Mouse (Mus musculus) liver, embryonic 13.5 days (tissue): Measurements from ENCODE around the gene Rrp36. TPM values are rescaled to one million over a fixed set of nuclear protein-coding genes. Genes with fewer than 3 reads are reported as not detected.

Experiments
- ATAC-seq: fragments of 200-750 bp; cut with Nextera tagmentation; 2 replicates; pipeline ENCODE4 v1.8.0; 2017; ENCODE audit warnings: low read depth, mild to moderate bottlenecking, moderate number of reproducible peaks, moderate library complexity
- DNase-seq: peaks from one replicate; pipeline ENCODE4 v3.0.0; 2022
- H3K27ac ChIP-seq: fragments of 300-500 bp; sonication (generic); 2 replicates; pipeline ENCODE4 v1.5.1; 2015; ENCODE audit warnings: moderate library complexity, mild to moderate bottlenecking, inconsistent platforms
- H3K27me3 ChIP-seq: fragments of 300-500 bp; sonication (generic); 2 replicates; pipeline ENCODE4 v1.6.1; 2015; ENCODE audit warnings: mild to moderate bottlenecking, inconsistent platforms
- H3K36me3 ChIP-seq: fragments of 300-500 bp; sonication (generic); 2 replicates; pipeline ENCODE4 v1.6.1; 2015; ENCODE audit warnings: mild to moderate bottlenecking, inconsistent platforms
- H3K4me1 ChIP-seq: fragments of 300-500 bp; sonication (generic); replicated peaks from 2 replicates; pipeline ENCODE4 v1.6.1; 2015; ENCODE audit warnings: inconsistent platforms
- H3K4me2 ChIP-seq: fragments of 300-500 bp; sonication (generic); 2 replicates; pipeline ENCODE4 v1.6.1; 2015; ENCODE audit warnings: inconsistent platforms, mild to moderate bottlenecking, moderate library complexity
- H3K4me3 ChIP-seq: fragments of 300-500 bp; sonication (generic); replicated peaks from 2 replicates; pipeline ENCODE4 v1.5.1; 2015; ENCODE audit warnings: mild to moderate bottlenecking, inconsistent platforms
- H3K9ac ChIP-seq: fragments of 300-500 bp; sonication (generic); 2 replicates; pipeline ENCODE4 v1.6.1; 2015; ENCODE audit warnings: mild to moderate bottlenecking, inconsistent platforms
- H3K9me3 ChIP-seq: fragments of 300-500 bp; sonication (generic); replicated peaks from 2 replicates; pipeline ENCODE4 v1.6.1; 2016; ENCODE audit warnings: inconsistent platforms
- WGBS: fragments of 180-500 bp; shearing (Covaris S2); methylation state at CpG from one replicate; pipeline ENCODE4 v1.1.7; 2015; ENCODE audit not compliant: insufficient replicate concordance; 5-methylcytosine and 5-hydroxymethylcytosine counted together
- polyA plus RNA-seq: library from polyadenylated mRNA; unstranded; fragments of >200 nt; fragmentation: Nextera tagmentation; extraction: Ambion mirVana; gene quantifications from 2 replicates; pipeline ENCODE4 v1.2.1, GENCODE M21; 2015

Gene Rrp36
- polyA plus RNA-seq, 1 experiment from 2014 or later = 31.9 TPM

DNA sequence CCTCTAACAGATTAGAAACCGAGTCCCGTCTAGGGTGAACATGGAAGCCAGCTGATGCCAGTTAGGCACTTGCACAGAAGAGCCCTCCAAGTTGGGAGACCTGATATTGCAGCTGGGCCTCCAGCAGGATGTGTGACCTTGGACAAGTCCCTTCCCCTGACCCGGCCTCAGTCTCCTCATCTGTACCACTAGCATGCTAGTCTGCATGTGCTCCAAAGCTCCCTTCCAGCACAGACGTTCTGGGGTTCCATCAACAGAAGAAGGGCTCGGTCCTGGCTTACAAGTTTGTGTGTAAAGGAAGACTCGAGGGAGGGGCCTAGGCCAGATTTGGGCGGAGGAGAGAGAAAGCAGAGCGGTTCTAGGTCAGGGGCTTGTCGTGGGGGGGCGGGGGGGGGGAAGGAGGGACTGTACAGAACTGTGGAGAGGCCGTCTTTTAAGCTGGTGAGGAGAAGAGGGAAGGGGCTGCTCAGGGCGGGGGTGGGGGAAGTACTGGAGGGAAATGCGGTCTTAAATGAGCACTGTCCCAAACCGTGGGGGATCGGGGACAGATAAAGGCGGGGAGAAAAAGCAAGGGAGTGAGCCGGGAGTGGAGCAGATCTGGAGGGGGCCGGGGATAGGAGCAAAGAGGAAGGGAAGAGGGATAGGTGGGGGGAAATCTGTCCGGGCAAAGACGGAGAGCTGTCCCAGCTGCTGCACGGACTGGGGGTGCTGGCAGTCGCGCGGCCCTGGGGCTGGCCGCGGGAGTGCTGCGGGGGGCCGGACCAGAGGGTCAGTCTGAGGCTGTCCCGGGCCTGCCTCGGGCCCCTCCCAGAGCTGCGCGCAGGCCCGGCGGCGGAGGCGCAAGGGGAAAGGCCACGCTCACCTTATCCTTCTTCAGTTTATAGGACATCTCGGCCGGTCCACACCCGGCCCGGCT lies 30.1 kb upstream of the Rrp36 start:
- Histone ChIP-seq H3K36me3 (peaks cover 15% of the 10 kb centered on the region; the same call in 1 of the 2 replicates), H3K27ac (peak overlapping the region; percentile 85), H3K27me3 (no peaks in the 10 kb centered on the region), H3K9me3 (no peaks in the 10 kb centered on the region), H3K4me3 (peak overlapping the region; percentile 91), H3K9ac (peak overlapping the region; percentile 95), H3K4me1 (peaks cover 62% of the 10 kb centered on the region), H3K4me2 (peak overlapping the region; percentile 91)
- no peak for DNase-seq
- ATAC-seq = peak; percentile 68; the same call in 1 of the 2 replicates
- WGBS = 3% methylated on average over 41 of the region's 41 CpGs

DNA sequence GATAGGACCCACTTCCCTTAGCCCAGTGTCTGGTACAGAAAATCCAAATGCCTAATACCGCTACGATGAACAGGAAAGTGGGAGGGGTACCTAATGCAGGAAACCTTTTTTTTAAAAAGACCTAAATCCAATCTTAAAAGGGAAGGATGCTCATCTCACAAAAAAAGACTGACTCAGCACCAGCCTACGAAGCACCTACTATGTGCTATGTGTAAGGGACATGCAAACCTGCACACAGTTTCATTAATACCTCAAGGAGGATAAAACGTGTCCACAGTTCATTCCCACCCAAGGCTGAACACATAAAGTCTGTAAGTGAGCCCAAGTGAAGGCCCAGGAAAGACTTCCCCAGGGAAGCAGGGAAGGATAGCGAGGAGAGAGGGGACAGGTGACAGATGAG lies 28.4 kb upstream of the Rrp36 start:
- DNase-seq = no peak
- H3K9me3 ChIP-seq = no peaks in the 10 kb centered on the region
- H3K36me3 ChIP-seq = peaks cover 24% of the 10 kb centered on the region
- WGBS = 78% methylated on average over 5 of the region's 5 CpGs
- peak overlapping the region; percentile 91; the same call in 1 of the 2 replicates for H3K4me3 ChIP-seq
- H3K4me2 ChIP-seq = peak overlapping the region; percentile 91
- H3K4me1 ChIP-seq = peaks cover 66% of the 10 kb centered on the region
- H3K27me3 ChIP-seq = no peaks in the 10 kb centered on the region
- no peak for ATAC-seq
- H3K27ac ChIP-seq = no peak overlapping the region
- H3K9ac ChIP-seq = peak overlapping the region; percentile 95; the same call in 1 of the 2 replicates

DNA sequence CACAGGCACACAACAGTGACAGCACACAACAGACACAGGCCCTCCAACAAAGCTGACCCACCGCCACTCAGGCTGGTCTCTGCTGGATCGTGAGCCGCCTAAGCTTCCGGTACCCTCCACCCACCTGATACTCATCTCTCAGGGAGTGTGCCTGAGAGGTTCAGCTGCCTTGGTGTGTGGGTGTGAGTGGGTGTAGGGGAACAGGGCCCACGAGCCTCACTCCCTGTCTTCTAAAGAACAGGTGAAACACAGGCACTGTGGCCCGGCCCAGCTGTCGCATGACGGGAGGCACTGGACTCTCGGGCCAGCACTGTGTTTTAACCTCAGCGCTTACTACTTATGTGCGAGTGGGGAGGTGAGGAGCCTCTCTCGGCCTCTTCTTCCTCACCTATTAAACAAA lies 27.9 kb upstream of the Rrp36 start:
- H3K9me3 ChIP-seq = no peaks in the 10 kb centered on the region
- H3K27ac ChIP-seq = no peak overlapping the region
- no peak for DNase-seq
- ATAC-seq = no peak
- no peak overlapping the region for H3K4me3 ChIP-seq
- 0 out of 2 replicates have a peak overlapping the region, but pooled peaks have one; percentile 21 for H3K4me2 ChIP-seq
- H3K36me3 ChIP-seq = peaks cover 24% of the 10 kb centered on the region
- peaks cover 66% of the 10 kb centered on the region for H3K4me1 ChIP-seq
- H3K27me3 ChIP-seq = no peaks in the 10 kb centered on the region
- WGBS = 68% methylated on average over 12 of the region's 12 CpGs
- peak overlapping the region; percentile 36 for H3K9ac ChIP-seq

DNA sequence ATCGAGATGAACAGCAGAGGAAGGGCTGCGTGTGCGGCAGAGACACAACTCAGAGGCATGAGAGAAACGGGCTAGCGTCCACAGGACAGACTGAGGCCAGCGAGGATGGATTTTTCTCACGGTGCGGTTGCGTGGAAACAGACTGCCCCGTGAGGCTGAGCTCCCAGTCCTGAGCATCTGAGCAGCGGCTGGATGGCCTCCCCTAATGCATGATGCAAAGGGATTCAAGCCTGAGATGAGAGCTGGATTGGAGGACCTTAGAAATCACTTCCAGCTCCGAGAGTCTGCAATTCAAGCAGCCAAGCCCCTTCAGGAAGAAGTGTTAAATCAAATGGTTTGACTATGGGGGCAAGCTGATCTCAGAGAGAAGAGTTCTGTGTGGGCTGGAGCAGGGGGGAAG lies 27.3 kb upstream of the Rrp36 start:
- Histone ChIP-seq H3K36me3 (peaks cover 24% of the 10 kb centered on the region), H3K4me2 (no peak overlapping the region), H3K4me1 (peaks cover 64% of the 10 kb centered on the region), H3K27ac (no peak overlapping the region), H3K27me3 (no peaks in the 10 kb centered on the region), H3K9me3 (no peaks in the 10 kb centered on the region), H3K4me3 (no peak overlapping the region), H3K9ac (no peak overlapping the region)
- 83% methylated on average over 12 of the region's 12 CpGs for WGBS
- no peak for ATAC-seq
- DNase-seq = no peak

DNA sequence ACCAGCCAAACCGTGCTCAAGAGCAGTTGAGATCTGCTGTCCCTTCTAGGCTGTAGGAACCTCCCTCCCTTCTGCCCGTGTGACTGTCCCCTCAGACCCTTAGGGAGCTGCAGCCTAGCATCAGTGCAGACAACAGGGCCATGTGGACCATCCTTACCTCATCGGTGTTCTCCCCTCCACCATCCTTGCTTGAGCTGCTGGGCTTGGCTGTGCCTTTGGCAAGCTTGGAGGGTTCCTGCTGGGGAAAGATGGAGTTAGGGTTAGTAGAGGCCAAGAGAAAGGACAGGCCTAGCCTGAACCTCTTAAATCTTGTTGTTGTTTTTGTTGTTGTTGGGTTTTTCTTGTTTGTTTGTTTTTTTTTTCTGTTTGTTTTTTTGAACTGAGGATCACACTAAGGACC lies 25.8 kb upstream of the Rrp36 start:
- Histone ChIP-seq H3K27me3 (no peaks in the 10 kb centered on the region), H3K4me1 (peaks cover 50% of the 10 kb centered on the region), H3K36me3 (peaks cover 27% of the 10 kb centered on the region), H3K9me3 (no peaks in the 10 kb centered on the region), H3K4me2 (no peak overlapping the region), H3K4me3 (no peak overlapping the region), H3K9ac (peak overlapping the region; percentile 15; the same call in 1 of the 2 replicates), H3K27ac (no peak overlapping the region)
- no peak for ATAC-seq
- 81% methylated on average over 3 of the region's 3 CpGs for WGBS
- DNase-seq = no peak

DNA sequence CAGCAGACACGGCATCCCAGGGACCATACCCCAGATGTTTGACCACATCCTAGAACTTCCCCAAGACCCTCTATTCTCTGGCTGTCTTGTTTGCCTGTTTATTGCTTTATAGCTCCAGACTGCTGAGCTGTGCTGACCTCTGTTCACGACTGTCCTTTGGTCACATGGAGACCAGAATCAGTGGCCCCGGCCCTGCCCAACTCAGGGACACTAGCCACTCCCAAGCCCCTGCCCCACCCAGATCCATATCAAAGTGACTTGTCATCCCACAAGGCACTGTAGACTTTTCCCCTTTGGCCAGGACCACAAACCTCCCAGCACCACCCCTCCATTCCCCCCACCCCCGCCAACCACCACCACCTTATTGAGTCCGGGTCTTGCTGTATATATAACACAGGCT lies 25.1 kb upstream of the Rrp36 start:
- WGBS = 56% methylated on average over 5 of the region's 5 CpGs
- Histone ChIP-seq H3K27me3 (no peaks in the 10 kb centered on the region), H3K4me2 (no peak overlapping the region), H3K4me3 (no peak overlapping the region), H3K4me1 (peaks cover 49% of the 10 kb centered on the region), H3K36me3 (peaks cover 27% of the 10 kb centered on the region), H3K27ac (no peak overlapping the region), H3K9me3 (no peaks in the 10 kb centered on the region), H3K9ac (no peak overlapping the region)
- DNase-seq = no peak
- ATAC-seq = no peak

DNA sequence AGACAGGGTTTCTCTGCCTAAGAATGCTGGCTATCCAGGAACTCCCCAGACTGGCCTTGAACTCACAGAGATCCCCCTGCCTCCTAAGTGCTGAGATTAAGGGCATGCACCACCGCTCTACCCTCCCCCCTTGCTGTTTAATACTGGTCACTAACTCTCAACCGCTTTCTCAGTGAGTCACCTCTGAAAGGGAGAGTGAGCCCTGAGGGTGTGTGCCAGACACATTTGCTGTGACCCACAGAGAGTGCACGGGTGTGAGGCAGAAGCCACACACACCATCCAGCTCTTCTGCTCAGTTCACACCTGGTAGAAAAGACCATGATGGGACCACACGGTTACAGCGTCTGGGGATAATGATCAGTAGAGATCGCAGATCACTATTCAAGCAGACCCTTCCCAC lies 24.4 kb upstream of the Rrp36 start:
- ATAC-seq (no peak), DNase-seq (no peak)
- no peak overlapping the region for H3K4me2 ChIP-seq
- no peaks in the 10 kb centered on the region for H3K27me3 ChIP-seq
- peaks cover 28% of the 10 kb centered on the region for H3K36me3 ChIP-seq
- H3K4me3 ChIP-seq = no peak overlapping the region
- 83% methylated on average over 6 of the region's 6 CpGs for WGBS
- no peak overlapping the region for H3K27ac ChIP-seq
- no peaks in the 10 kb centered on the region for H3K9me3 ChIP-seq
- H3K9ac ChIP-seq = no peak overlapping the region
- H3K4me1 ChIP-seq = peaks cover 42% of the 10 kb centered on the region

DNA sequence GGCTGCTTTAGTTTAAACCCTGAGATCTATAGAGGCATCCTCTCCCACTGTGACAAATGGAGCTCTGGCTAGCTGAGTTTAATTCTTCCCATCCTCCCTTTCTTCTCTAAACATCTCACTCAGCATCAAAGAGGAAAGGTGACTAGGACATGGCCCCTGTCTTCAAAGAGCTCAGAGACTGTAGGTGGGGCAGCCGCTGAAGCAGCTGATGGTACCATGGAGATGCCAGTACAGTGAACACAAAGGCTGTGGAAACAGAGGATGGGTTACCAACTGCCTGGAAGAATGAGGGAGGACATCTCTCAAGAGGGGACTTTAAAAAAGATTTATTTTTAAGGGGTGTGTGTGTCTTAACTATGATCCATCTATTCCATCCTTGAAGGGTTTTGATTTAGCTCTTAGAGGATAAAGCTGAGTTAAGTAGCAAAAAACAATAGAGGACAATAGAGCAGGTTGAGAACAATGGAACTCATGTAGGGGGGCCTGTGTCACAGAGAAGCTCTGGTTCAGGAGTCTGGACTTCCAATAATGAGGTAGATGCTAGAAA lies 20.4 kb upstream of the Rrp36 start:
- Histone ChIP-seq H3K4me1 (peaks cover 29% of the 10 kb centered on the region), H3K27ac (no peak overlapping the region), H3K4me3 (no peak overlapping the region), H3K9me3 (no peaks in the 10 kb centered on the region), H3K27me3 (no peaks in the 10 kb centered on the region), H3K4me2 (no peak overlapping the region), H3K36me3 (peaks cover 31% of the 10 kb centered on the region), H3K9ac (no peak overlapping the region)
- 82% methylated on average over 1 of the region's 1 CpGs for WGBS
- ATAC-seq (no peak), DNase-seq (no peak)

DNA sequence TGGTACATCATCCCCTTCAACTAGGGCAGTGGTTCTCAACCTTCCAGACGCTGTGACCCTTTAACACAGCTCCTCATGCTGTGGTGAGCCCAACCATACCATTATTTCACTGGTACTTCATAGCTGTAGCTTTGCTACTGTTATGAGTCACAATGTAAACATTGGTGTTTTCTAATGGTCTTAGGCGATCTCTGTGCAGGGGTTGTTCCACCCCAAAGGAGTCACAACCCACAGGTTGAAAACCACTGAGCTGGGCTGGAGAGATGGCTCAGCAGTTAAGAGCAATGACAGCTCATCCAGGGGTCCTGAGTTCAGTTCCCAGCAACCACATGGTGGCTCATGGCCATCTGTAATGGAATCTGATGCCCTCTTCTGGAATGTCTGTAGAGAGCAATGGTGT lies 17.2 kb upstream of the Rrp36 start:
- no peak for ATAC-seq
- Histone ChIP-seq H3K36me3 (peaks cover 35% of the 10 kb centered on the region), H3K9me3 (no peaks in the 10 kb centered on the region), H3K4me2 (no peak overlapping the region), H3K27ac (peak overlapping the region; percentile 57), H3K27me3 (no peaks in the 10 kb centered on the region), H3K4me3 (no peak overlapping the region), H3K4me1 (peaks cover 21% of the 10 kb centered on the region), H3K9ac (no peak overlapping the region)
- WGBS = 79% methylated on average over 2 of the region's 2 CpGs
- no peak for DNase-seq

DNA sequence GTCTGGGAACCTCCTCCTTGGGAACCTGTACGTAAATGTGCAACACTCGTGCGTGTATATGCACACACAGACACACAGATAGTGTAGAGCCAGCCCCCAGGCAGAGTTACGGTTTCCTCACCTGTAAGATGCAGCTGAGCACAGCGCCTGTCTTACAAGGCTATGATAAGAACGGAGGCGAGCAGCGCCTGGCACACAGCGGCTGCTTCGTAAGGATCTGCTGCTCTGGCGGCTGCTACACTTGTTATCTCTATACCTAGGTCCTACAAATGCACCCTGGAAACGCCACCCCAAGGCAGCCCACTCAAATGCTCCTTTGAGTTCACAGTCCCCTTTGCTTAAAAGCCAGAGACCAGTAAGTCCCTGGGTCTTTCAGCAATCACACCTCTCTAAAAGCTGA lies 16.5 kb upstream of the Rrp36 start:
- Histone ChIP-seq H3K4me3 (no peak overlapping the region), H3K36me3 (peaks cover 39% of the 10 kb centered on the region), H3K4me1 (peaks cover 21% of the 10 kb centered on the region), H3K4me2 (peak overlapping the region; percentile 8; the same call in 1 of the 2 replicates), H3K9me3 (no peaks in the 10 kb centered on the region), H3K27me3 (no peaks in the 10 kb centered on the region), H3K9ac (0 out of 2 replicates have a peak overlapping the region, but pooled peaks have one; percentile 0), H3K27ac (peak overlapping the region; percentile 57)
- 28% methylated on average over 12 of the region's 12 CpGs for WGBS
- DNase-seq = peak; percentile 31
- ATAC-seq = peak; percentile 85

DNA sequence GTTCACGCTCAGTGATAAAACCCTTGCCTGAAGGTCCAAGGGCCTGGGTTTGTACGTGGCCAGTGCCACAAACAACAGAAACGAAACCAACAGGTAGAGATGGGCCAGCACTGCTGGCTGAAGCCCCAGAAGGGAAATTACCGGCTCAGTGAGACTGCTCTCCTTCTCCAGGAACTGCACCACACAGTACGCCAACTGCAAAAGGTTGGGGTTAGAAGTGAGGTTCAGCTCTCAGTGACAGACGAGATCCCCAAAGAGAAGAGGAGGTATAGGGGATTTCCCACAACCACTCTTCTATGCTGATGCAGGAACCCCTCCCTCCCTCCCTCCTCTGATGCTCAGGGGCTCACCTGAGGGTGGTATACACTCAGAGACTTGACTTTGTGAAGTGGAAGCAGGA lies 11.8 kb upstream of the Rrp36 start:
- no peaks in the 10 kb centered on the region for H3K27me3 ChIP-seq
- ATAC-seq (no peak), DNase-seq (no peak)
- no peak overlapping the region for H3K9ac ChIP-seq
- H3K9me3 ChIP-seq = no peaks in the 10 kb centered on the region
- H3K4me3 ChIP-seq = no peak overlapping the region
- no peak overlapping the region for H3K4me2 ChIP-seq
- H3K36me3 ChIP-seq = peaks cover 59% of the 10 kb centered on the region
- peaks cover 21% of the 10 kb centered on the region for H3K4me1 ChIP-seq
- no peak overlapping the region for H3K27ac ChIP-seq
- WGBS = 82% methylated on average over 6 of the region's 6 CpGs
